Mouse (Mus musculus) retina, embryonic 14.5 days (tissue): ENCODE data around the gene LTO1.

Source experiments
- DNase-seq: peaks from one replicate; pipeline ENCODE4 v3.0.0-alpha.2; 2015; ENCODE audit warnings: low spot score

Gene LTO1

DNA sequence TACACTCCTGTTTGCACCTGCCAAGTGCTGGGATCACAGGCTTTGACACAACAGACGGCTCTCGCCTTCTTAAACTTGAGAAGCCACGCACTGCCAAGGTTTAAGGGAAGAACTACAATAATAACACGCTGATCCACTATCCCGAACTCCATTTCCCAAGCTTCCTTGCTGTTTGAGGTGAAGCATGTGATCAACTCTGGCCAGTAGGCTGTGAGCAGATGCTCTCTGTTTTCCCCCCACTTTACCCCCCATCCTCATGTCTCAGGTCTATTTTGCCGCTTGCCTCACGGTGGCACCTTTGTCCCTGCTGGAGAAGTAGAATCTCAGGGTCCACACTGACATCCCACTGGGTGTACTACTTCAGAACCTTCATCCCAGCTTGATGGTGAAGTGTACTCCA, 6.2 kb upstream of the LTO1 start:
- DNase-seq: no peak

- no peak for DNase-seq
These were observed 3.8 kb upstream of the LTO1 start for GRCm38 (mm10) chr7:144911121-144911520.

DNA sequence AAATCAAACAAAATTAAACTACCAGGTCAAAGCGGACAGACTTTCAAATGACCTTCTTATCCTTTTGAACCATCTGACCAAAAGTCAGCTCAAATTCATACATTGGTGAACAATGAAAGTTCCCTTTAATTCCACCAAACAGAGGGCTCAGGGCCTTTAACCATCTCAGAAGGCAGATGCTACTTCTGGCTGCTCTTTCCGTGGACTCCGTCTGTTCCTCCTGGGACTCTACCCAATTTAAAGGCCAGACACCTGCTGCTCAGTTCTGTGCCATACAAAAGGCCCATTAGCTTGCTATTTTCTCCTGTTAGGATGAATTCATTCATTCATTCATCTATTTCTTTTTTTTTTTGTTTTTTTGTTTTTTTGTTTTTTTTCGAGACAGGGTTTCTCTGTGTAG, 2.0 kb upstream of the LTO1 start:
- no peak for DNase-seq

- DNase-seq: no peak
These were observed 478 bp upstream of the LTO1 start for GRCm38 (mm10) chr7:144914296-144914947.

DNA sequence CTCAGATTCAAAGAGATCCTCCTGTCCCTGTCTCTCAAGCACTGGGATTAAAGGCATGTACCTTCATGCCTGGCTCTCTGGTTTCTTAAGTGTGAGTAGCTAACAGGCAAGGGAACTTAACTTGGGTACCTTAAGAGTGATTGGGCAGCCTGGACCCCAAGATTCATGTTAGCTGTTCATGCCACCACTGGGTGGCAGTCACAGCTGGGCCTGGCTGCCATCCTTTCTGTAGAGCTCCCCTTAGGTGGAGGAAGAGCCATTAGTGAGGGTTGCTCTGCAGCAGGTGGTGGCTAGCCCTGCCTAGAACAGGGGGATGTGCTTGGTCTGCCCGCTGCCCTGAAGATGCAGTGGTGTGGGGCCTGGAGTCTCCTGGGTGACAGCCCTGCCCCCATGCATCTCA, 3.9 kb downstream of the LTO1 start:
- DNase-seq: peak; percentile 58

DNA sequence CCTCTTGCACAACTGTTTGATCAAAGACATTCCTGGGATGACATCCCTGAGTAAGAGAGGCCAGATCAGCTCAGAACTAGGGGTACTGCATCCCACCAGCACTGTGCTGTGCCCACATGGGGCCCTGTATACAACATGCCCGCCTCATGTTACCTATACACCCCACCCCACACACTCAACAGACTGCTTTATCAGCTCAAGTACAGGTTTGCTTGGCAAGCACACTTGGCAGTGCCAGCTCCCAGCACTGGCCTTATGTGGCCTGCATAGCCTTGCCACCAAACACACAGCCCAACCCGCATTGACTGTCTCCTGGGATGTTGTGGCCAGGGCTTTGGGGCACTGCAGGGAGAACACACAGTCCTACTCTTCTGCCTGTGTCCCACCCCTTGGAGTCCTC, 12.7 kb downstream of the LTO1 start:
- DNase-seq: no peak

GRCm38 (mm10) chr7:144928009-144928888, 13.3 kb downstream of the LTO1 start:
- DNase-seq: peak; percentile 47

GRCm38 (mm10) chr7:144928889-144929210, 13.9 kb downstream of the LTO1 start:
- DNase-seq: no peak

GRCm38 (mm10) chr7:144929506-144929905, 14.6 kb downstream of the LTO1 start:
- no peak for DNase-seq

- DNase-seq: peak; percentile 55
These were observed 15.0 kb downstream of the LTO1 start for GRCm38 (mm10) chr7:144929931-144930330.

- DNase-seq: peak; percentile 81
These were observed 16.9 kb downstream of the LTO1 start for GRCm38 (mm10) chr7:144931778-144932177.

GRCm38 (mm10) chr7:144932389-144932937, 17.6 kb downstream of the LTO1 start:
- no peak for DNase-seq

- no peak for DNase-seq
These were observed 18.4 kb downstream of the LTO1 start for GRCm38 (mm10) chr7:144933336-144933735.

DNA sequence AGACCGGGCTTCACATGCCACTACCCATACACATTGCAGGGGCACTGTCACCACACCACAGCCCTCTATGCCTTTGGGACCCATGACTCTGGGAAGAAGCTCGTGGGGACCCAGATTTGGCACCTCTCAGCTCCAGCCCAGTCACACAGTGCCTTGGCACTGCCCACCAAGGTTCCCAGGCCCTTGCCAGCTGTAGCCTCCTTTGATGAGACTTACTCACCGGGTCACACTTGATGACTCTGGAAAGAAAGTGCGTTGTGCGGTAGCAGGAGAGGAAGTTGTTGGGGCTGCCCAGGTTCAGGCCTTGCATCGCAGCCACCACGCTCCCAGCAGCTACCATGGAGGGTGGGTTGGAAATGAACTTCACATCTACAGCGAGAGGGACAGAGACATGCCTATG, 18.9 kb downstream of the LTO1 start:
- DNase-seq: no peak

GRCm38 (mm10) chr7:144934901-144935300, 20.0 kb downstream of the LTO1 start:
- DNase-seq: peak; percentile 55

GRCm38 (mm10) chr7:144935563-144935962, 20.7 kb downstream of the LTO1 start:
- DNase-seq: peak; percentile 71

GRCm38 (mm10) chr7:144936311-144936880, 21.5 kb downstream of the LTO1 start:
- DNase-seq: no peak

GRCm38 (mm10) chr7:144937490-144937889, 22.6 kb downstream of the LTO1 start:
- peak; percentile 91 for DNase-seq

DNA sequence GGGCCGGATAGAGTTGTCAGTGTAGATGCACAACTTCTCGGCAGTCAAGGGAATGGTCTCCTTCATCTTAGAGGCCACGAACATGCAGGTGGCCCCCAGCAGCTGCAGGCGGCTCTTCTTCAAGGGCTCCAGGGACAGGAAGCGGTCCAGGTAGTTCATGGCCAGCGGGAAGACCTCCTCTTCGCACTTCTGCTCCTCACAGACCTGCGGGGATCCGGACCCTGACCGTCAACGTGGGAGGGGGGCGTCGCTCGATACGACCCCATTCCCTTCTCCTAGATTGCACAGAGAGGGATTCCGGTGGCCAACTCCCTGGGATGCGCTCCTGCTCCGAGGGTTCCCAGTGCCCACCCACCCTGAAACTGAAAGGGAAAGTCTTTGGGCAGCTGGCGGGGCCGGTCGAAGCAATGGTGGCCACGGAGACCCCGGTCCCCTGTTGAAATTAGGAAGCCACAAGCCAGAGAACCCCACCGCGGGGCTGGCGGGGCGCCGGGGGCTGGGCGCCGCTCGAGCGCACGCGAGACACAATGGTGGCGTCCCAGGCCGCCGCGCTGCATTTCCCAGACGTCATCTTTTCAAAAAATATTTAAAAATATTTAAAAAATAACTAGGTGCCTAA, 23.1 kb downstream of the LTO1 start:
- no peak for DNase-seq

DNA sequence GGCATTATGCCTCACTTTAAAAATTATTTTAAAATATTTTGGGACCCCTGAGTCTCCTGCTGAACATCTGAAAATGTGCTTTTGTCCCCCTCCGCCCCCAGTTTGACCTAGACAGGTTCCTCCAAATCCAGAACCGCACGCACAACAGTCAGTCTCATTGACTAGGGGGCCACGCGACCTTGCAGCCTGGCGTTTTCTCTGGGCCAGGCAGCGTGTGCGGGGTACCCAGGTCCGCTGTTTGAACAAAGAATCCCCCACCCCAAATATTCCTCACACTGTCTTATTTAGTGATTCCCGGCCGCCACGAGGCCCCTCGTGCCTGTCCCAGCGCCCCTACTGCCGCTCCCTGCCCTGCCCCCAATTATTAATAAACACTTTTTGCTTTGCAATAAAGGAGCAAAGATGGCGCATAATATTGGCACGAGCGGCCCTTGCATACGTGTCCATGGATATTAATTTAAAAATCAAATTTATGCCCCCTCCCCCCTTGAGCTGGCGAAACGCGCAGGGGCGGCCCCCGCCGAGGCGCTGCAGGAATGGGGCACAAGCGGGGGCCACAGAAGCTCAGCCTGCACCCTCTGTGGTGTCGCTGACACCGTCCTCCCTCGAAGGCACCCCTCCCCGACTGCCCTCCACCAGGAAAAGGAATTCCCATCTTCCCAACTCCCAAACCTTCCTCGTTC, 23.9 kb downstream of the LTO1 start:
- peak; percentile 27 for DNase-seq

- DNase-seq: peak; percentile 91
These were observed 24.6 kb downstream of the LTO1 start, which contains the start of gene Ccnd1 for GRCm38 (mm10) chr7:144939344-144940002. Gene Ccnd1 (minus strand): TSS chr7:144939925.
